Mouse (Mus musculus) MEL (cell line): Measurements from ENCODE around the gene Slit2. TPM values are rescaled to one million over a fixed set of nuclear protein-coding genes. Genes with fewer than 3 reads are reported as not detected.

Experiments
- DNase-seq: peaks from one replicate; pipeline ENCODE4 v3.0.0; 2011; ENCODE audit warnings: low read depth, low spot score
- H3K27ac ChIP-seq: 2 replicates; pipeline ENCODE4 v1.5.1; 2012; ENCODE audit warnings: low read depth, mild to moderate bottlenecking, control low read depth, low read length, moderate library complexity; ENCODE audit not compliant: control insufficient read depth
- H3K27me3 ChIP-seq, 2 experiments: fragments of 150-350 bp in 1 of 2; sonication (generic) in 1 of 2; 2 replicates each; pipeline ENCODE4 v1.6.1; 2012; ENCODE audit warnings: low read length in 2 of 2, mild to moderate bottlenecking in 2 of 2, improper control_type of control experiment in 1 of 2, moderate library complexity in 1 of 2; ENCODE audit not compliant: insufficient read depth in 2 of 2, control insufficient read depth in 1 of 2
- H3K36me3 ChIP-seq, 2 experiments: 2 replicates each; pipeline ENCODE4 v1.6.1; 2012 to 2014; ENCODE audit warnings: low read length in 2 of 2, improper control_type of control experiment in 1 of 2, inconsistent platforms in 1 of 2, mild to moderate bottlenecking in 1 of 2; ENCODE audit not compliant: insufficient read depth in 2 of 2, control insufficient read depth in 1 of 2
- H3K4me1 ChIP-seq, 2 experiments: fragments of 150-350 bp in 1 of 2; sonication (generic) in 1 of 2; 2 replicates each; pipeline ENCODE4 v1.6.1; 2012; ENCODE audit warnings: low read length in 2 of 2, improper control_type of control experiment in 1 of 2, mild to moderate bottlenecking in 1 of 2; ENCODE audit not compliant: insufficient read depth in 2 of 2, control insufficient read depth in 1 of 2
- H3K4me3 ChIP-seq, 2 experiments: fragments of 150-350 bp in 1 of 2; sonication (generic) in 1 of 2; 2 replicates each; pipeline ENCODE4 v1.5.1; 2012; ENCODE audit warnings: low read depth in 2 of 2, low read length in 2 of 2, mild to moderate bottlenecking in 2 of 2, moderate library complexity in 2 of 2, control low read depth in 1 of 2, improper control_type of control experiment in 1 of 2; ENCODE audit not compliant: control insufficient read depth in 1 of 2, insufficient read depth in 1 of 2
- H3K79me2 ChIP-seq: 2 replicates; pipeline ENCODE4 v1.6.1; 2012; ENCODE audit warnings: mild to moderate bottlenecking, low read length, moderate library complexity; ENCODE audit not compliant: control insufficient read depth, poor library complexity, insufficient read depth
- H3K9ac ChIP-seq: 2 replicates; pipeline ENCODE4 v1.6.1; 2012; ENCODE audit warnings: low read depth, mild to moderate bottlenecking, control low read depth, low read length, moderate library complexity; ENCODE audit not compliant: control insufficient read depth, poor library complexity, severe bottlenecking
- H3K9me3 ChIP-seq: fragments of 150-350 bp; sonication (generic); replicated peaks from 2 replicates; pipeline ENCODE4 v1.6.1; 2012; ENCODE audit warnings: mild to moderate bottlenecking, low read length, improper control_type of control experiment, moderate library complexity; ENCODE audit not compliant: insufficient read depth
- BHLHE40 ChIP-seq: IDR thresholded peaks from 2 replicates; pipeline ENCODE4 v1.6.1; 2012; ENCODE audit warnings: low read depth, mild to moderate bottlenecking, inconsistent platforms, low read length, improper control_type of control experiment, borderline replicate concordance
- CHD1 ChIP-seq: IDR thresholded peaks from 2 replicates; pipeline ENCODE4 v1.6.1; 2012; ENCODE audit warnings: low read depth, mild to moderate bottlenecking, inconsistent platforms, low read length, improper control_type of control experiment
- CTCF ChIP-seq, 3 experiments: IDR thresholded peaks in 2 of 3; conservative IDR thresholded peaks in 1 of 3; 2 replicates each; pipeline ENCODE4 v1.5.1; 2011 to 2012; ENCODE audit warnings: low read length in 3 of 3, low read depth in 2 of 3, mild to moderate bottlenecking in 2 of 3, improper control_type of control experiment in 1 of 3, inconsistent platforms in 1 of 3, mixed read lengths in 1 of 3, moderate library complexity in 1 of 3; ENCODE audit not compliant: control insufficient read depth in 1 of 3, insufficient read depth in 1 of 3, poor library complexity in 1 of 3, severe bottlenecking in 1 of 3
- ELF1 ChIP-seq: IDR thresholded peaks from 2 replicates; pipeline ENCODE4 v1.6.1; 2014; ENCODE audit warnings: low read depth, mild to moderate bottlenecking, inconsistent platforms, low read length, improper control_type of control experiment, moderate library complexity
- ETS1 ChIP-seq: IDR thresholded peaks from 2 replicates; pipeline ENCODE4 v1.6.1; 2012; ENCODE audit warnings: low read depth, mild to moderate bottlenecking, inconsistent platforms, low read length, improper control_type of control experiment, moderate library complexity
- HCFC1 ChIP-seq: IDR thresholded peaks from 2 replicates; pipeline ENCODE4 v1.6.1; 2012; ENCODE audit warnings: low read depth, mild to moderate bottlenecking, inconsistent platforms, low read length, improper control_type of control experiment, moderate library complexity
- MAFK ChIP-seq: IDR thresholded peaks from 2 replicates; pipeline ENCODE4 v1.6.1; 2011; ENCODE audit warnings: low read depth, mild to moderate bottlenecking, low read length, improper control_type of control experiment, borderline replicate concordance
- MAX ChIP-seq: IDR thresholded peaks from 2 replicates; pipeline ENCODE4 v1.6.1; 2011; ENCODE audit warnings: low read length, improper control_type of control experiment
- MXI1 ChIP-seq: IDR thresholded peaks from 2 replicates; pipeline ENCODE4 v1.6.1; 2011; ENCODE audit warnings: mild to moderate bottlenecking, low read depth, low read length, improper control_type of control experiment
- MYB ChIP-seq: IDR thresholded peaks from 2 replicates; pipeline ENCODE4 v1.6.1; 2011; ENCODE audit warnings: mild to moderate bottlenecking, low read depth, low read length, improper control_type of control experiment
- POLR2A ChIP-seq, 2 experiments: IDR thresholded peaks; 2 replicates each; pipeline ENCODE4 v1.6.1; 2011 to 2012; ENCODE audit warnings: low read length in 2 of 2, mild to moderate bottlenecking in 2 of 2, control low read depth in 1 of 2, improper control_type of control experiment in 1 of 2, low read depth in 1 of 2, moderate library complexity in 1 of 2; ENCODE audit not compliant: control insufficient read depth in 1 of 2, insufficient read depth in 1 of 2, poor library complexity in 1 of 2
- POLR2AphosphoS2 ChIP-seq: IDR thresholded peaks from 2 replicates; pipeline ENCODE4 v1.6.1; 2011; ENCODE audit warnings: low read length, improper control_type of control experiment
- POLR2AphosphoS5 ChIP-seq: IDR thresholded peaks from 2 replicates; pipeline ENCODE4 v1.6.1; 2012; ENCODE audit warnings: low read depth, borderline replicate concordance, mild to moderate bottlenecking, inconsistent platforms, low read length, moderate library complexity, mixed read lengths
- RAD21 ChIP-seq: IDR thresholded peaks from 2 replicates; pipeline ENCODE4 v1.6.1; 2011; ENCODE audit warnings: mild to moderate bottlenecking, low read depth, low read length, improper control_type of control experiment
- RCOR1 ChIP-seq: IDR thresholded peaks from 2 replicates; pipeline ENCODE4 v1.6.1; 2012; ENCODE audit warnings: low read depth, mild to moderate bottlenecking, inconsistent platforms, low read length, improper control_type of control experiment
- SMC3 ChIP-seq: IDR thresholded peaks from 2 replicates; pipeline ENCODE4 v1.6.1; 2011; ENCODE audit warnings: low read depth, low read length, improper control_type of control experiment
- TCF12 ChIP-seq: IDR thresholded peaks from 2 replicates; pipeline ENCODE4 v1.6.1; 2014; ENCODE audit warnings: low read depth, mild to moderate bottlenecking, inconsistent platforms, low read length, improper control_type of control experiment, moderate library complexity
- UBTF ChIP-seq: IDR thresholded peaks from 2 replicates; pipeline ENCODE4 v1.6.1; 2012; ENCODE audit warnings: low read depth, mild to moderate bottlenecking, inconsistent platforms, low read length, improper control_type of control experiment, moderate library complexity, borderline replicate concordance; ENCODE audit not compliant: insufficient read depth
- USF1 ChIP-seq: IDR thresholded peaks from 2 replicates; pipeline ENCODE4 v1.6.1; 2014; ENCODE audit warnings: low read depth, mild to moderate bottlenecking, inconsistent platforms, low read length, improper control_type of control experiment, moderate library complexity
- USF2 ChIP-seq, 2 experiments: IDR thresholded peaks; 2 replicates each; pipeline ENCODE4 v1.6.1; 2011 to 2012; ENCODE audit warnings: improper control_type of control experiment in 2 of 2, low read length in 2 of 2, borderline replicate concordance in 1 of 2, inconsistent platforms in 1 of 2, low read depth in 1 of 2, mild to moderate bottlenecking in 1 of 2; ENCODE audit not compliant: insufficient read depth in 1 of 2
- ZC3H11A ChIP-seq: IDR thresholded peaks from 2 replicates; pipeline ENCODE4 v1.6.1; 2012; ENCODE audit warnings: low read depth, mild to moderate bottlenecking, inconsistent platforms, low read length, improper control_type of control experiment
- ZMIZ1 ChIP-seq: IDR thresholded peaks from 2 replicates; pipeline ENCODE4 v1.6.1; 2012; ENCODE audit warnings: low read depth, mild to moderate bottlenecking, inconsistent platforms, low read length, improper control_type of control experiment, moderate library complexity
- ZNF384 ChIP-seq: IDR thresholded peaks from 2 replicates; pipeline ENCODE4 v1.6.1; 2012; ENCODE audit warnings: low read depth, mild to moderate bottlenecking, inconsistent platforms, low read length, improper control_type of control experiment
- polyA plus RNA-seq, 2 experiments: library from polyadenylated mRNA; stranded (reverse) in 1 of 2; unstranded in 1 of 2; fragments of >175 nt in 1 of 2; fragments of >200 nt in 1 of 2; gene quantifications; 2 replicates each; pipeline versions ENCODE4 v1.2.1 to v1.2.4; 2012; ENCODE audit warnings: low replicate concordance in 2 of 2, low read depth in 1 of 2; ENCODE audit not compliant: insufficient read length in 2 of 2, insufficient read depth in 1 of 2, missing spikeins in 1 of 2
- total RNA-seq: library from RNA; depleted of rRNA; stranded (reverse); fragments of 300-350 nt; gene quantifications from 2 replicates; pipeline ENCODE4 v1.2.3, GENCODE M21; 2012

Slit2 gene
- total and polyA plus RNA-seq, 3 experiments = not detected

DNA sequence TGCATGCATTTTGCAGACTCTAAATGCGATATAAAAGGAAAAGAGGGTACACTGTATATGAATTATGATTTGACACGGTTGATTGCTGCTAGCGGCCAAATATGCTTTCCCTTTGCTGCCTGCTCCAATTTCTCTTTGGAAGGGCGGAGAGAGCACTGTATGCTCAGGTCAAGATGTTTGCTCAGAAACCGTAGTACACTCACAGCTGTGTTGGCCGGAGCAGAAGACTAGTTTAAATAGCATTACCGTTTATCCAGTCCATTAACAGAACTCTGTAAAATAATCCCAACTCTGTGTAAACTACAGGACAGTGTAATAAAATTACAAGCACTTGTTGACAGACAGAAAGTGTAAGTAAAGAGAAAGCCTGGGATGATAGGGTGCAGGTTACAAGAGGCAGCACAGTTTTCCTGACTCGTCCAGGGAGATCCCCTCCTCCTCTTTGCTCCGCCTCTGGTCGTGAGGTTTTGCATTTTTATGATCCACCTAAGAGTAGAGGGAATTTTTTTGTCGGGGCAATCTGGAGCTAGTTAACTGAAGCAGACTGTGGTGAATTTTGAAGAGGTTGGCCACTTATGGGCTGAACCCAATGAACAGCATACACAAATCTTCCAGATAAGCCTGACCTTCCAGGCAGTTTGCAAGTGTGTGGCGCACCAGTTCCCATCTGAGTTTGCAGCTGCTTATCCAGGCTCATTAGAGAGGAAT lies 20.9 kb downstream of the Slit2 start:
- no peaks in the 10 kb centered on the region; a peak in 1 of 4 replicates for H3K27me3 ChIP-seq
- no peak overlapping the region for H3K27ac ChIP-seq
- H3K9ac ChIP-seq = no peak overlapping the region
- no peak overlapping the region for H3K4me3 ChIP-seq
- no peaks in the 10 kb centered on the region for H3K36me3 ChIP-seq
- TF ChIP-seq ZNF384 (no peak), CHD1 (no peak), MYB (no peak), SMC3 (no peak), ETS1 (no peak), POLR2AphosphoS2 (no peak), CTCF (IDR thresholded peaks at IDR 0.05 in 2 of 3, conservative IDR thresholded peaks at IDR 0.05 in 1 of 3; ENCODE audit: control insufficient read depth in 1 of 3, insufficient read depth in 1 of 3, low read depth in 2 of 3, low read length in 3 of 3, poor library complexity in 1 of 3, severe bottlenecking in 1 of 3) (no peak), RCOR1 (no peak), USF1 (no peak), MXI1 (no peak), MAFK (no peak), HCFC1 (no peak), POLR2AphosphoS5 (no peak)
- H3K4me1 ChIP-seq = no peaks in the 10 kb centered on the region
- no peaks in the 10 kb centered on the region for H3K9me3 ChIP-seq
- no peaks in the 10 kb centered on the region for H3K79me2 ChIP-seq
- DNase-seq = no peak

DNA sequence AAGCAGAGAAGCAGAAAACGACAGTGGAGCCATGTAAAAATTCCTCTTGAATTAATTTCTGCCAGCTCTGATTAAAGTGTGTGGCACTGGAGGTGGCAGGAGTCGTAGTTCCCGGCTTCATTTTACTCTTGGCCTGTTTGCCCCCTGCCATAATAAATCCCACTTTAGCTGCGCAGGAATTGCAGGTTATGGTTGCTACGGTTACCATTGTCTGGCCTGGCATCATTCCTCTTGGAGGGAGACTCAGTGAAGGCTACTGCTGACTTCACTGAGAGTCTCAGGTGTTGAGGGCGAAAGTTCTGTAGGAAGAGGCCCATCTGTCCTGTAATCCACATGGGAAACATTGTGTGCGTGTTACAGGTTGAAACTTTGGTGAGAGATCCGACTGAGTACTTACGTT lies 22.6 kb downstream of the Slit2 start:
- Histone ChIP-seq H3K79me2 (no peaks in the 10 kb centered on the region), H3K9ac (no peak overlapping the region), H3K4me3 (no peak overlapping the region), H3K27me3 (no peaks in the 10 kb centered on the region; a peak in 1 of 4 replicates), H3K4me1 (no peaks in the 10 kb centered on the region), H3K36me3 (no peaks in the 10 kb centered on the region), H3K27ac (no peak overlapping the region), H3K9me3 (no peaks in the 10 kb centered on the region)
- DNase-seq = no peak
- TF ChIP-seq CHD1 (no peak), ELF1 (no peak), MXI1 (no peak), ZMIZ1 (no peak), POLR2A (IDR thresholded peaks at IDR 0.05; ENCODE audit: control insufficient read depth in 1 of 2, insufficient read depth in 1 of 2, low read depth in 1 of 2, low read length in 2 of 2, poor library complexity in 1 of 2) (no peak), UBTF (no peak), RCOR1 (no peak), TCF12 (no peak), RAD21 (no peak), ETS1 (no peak), POLR2AphosphoS5 (no peak), BHLHE40 (no peak), USF2 (IDR thresholded peaks at IDR 0.05; ENCODE audit: borderline replicate concordance in 1 of 2, insufficient read depth in 1 of 2, low read depth in 1 of 2, low read length in 2 of 2) (no peak), ZC3H11A (no peak), MAX (no peak)
